Comparison of ENCODE assay signal across 7 mouse cellular contexts in genomic region chr2:131820088-131820675, GRCm38 (mm10). TPM values are rescaled to one million over a fixed set of nuclear protein-coding genes. Genes with fewer than 3 reads are reported as not detected.
DNase-seq lines count a peak whose midpoint lies in the region; ATAC-seq and TF ChIP-seq lines count a peak whose summit lies in the region.

No protein-coding gene starts in this region.

- H3K9ac ChIP-seq in heart, adult 2 months (ENCODE audit: low read depth, low read length): no peak overlapping the region
- no peak overlapping the region for H3K9ac ChIP-seq in limb, embryonic 12.5 days (replicated peaks)
- no peak overlapping the region for H3K9ac ChIP-seq in midbrain, embryonic 15.5 days

- TF ChIP-seq EP300 in heart, adult 2 months (IDR thresholded peaks at IDR 0.05; ENCODE audit: insufficient read depth, low read depth, low read length): no peak

- H3K9me3 ChIP-seq in embryonic facial prominence, embryonic 10.5 days: no peaks in the 10 kb centered on the region
- H3K9me3 ChIP-seq in limb, embryonic 12.5 days: no peaks in the 10 kb centered on the region
- H3K9me3 ChIP-seq in midbrain, embryonic 15.5 days: no peaks in the 10 kb centered on the region

- peak; percentile 88 for DNase-seq in adrenal gland, postnatal 14 days
- peak; percentile 83 for DNase-seq in embryonic facial prominence, embryonic 10.5 days (ENCODE audit: low spot score)
- DNase-seq in heart, adult 2 months: peak; percentile 74 to 85
- peak; percentile 86 for DNase-seq in kidney, adult 2 months
- DNase-seq in spleen, adult 2 months (ENCODE audit: low read depth in 1 of 2, low spot score in 2 of 2): peak; percentile 64 to 75

- peak; percentile 99 for TF ChIP-seq CTCF in heart, adult 2 months (IDR thresholded peaks at IDR 0.05)
- peak; percentile 62 for TF ChIP-seq CTCF in kidney, adult 2 months (conservative IDR thresholded peaks at IDR 0.05; ENCODE audit: insufficient read depth, insufficient read length, low read depth, low read length)
- peak; percentile 67; the same call in 1 of the 2 replicates for TF ChIP-seq CTCF in spleen, adult 2 months (IDR thresholded peaks at IDR 0.05; ENCODE audit: extremely low read depth, insufficient read depth, insufficient read length, insufficient replicate concordance)

- WGBS in embryonic facial prominence, embryonic 10.5 days: 25% methylated on average over 14 of the region's 14 CpGs
- 18% methylated on average over 14 of the region's 14 CpGs for WGBS in heart, adult 2 months
- 22% methylated on average over 14 of the region's 14 CpGs for WGBS in kidney, adult 2 months
- WGBS in limb, embryonic 12.5 days: 22% methylated on average over 14 of the region's 14 CpGs
- 22% methylated on average over 14 of the region's 14 CpGs for WGBS in midbrain, embryonic 15.5 days
- WGBS in spleen, adult 2 months: 16% methylated on average over 14 of the region's 14 CpGs

- H3K4me3 ChIP-seq in embryonic facial prominence, embryonic 10.5 days: peak overlapping the region; percentile 35; the same call in 1 of the 2 replicates
- H3K4me3 ChIP-seq in heart, adult 2 months: peak overlapping the region; percentile 30
- H3K4me3 ChIP-seq in kidney, adult 2 months (ENCODE audit: insufficient read depth, low read depth, low read length): no peak overlapping the region
- H3K4me3 ChIP-seq in limb, embryonic 12.5 days (replicated peaks): no peak overlapping the region
- H3K4me3 ChIP-seq in midbrain, embryonic 15.5 days: no peak overlapping the region
- H3K4me3 ChIP-seq in spleen, adult 2 months (ENCODE audit: extremely low read depth, insufficient read depth, insufficient read length): no peak overlapping the region

- peak overlapping the region; percentile 50 for H3K4me2 ChIP-seq in limb, embryonic 12.5 days
- peak overlapping the region; percentile 38 for H3K4me2 ChIP-seq in midbrain, embryonic 15.5 days

- 0 out of 2 replicates have a peak, but pooled peaks cover 4% of the 10 kb centered on the region for H3K4me1 ChIP-seq in embryonic facial prominence, embryonic 10.5 days
- H3K4me1 ChIP-seq in heart, adult 2 months (ENCODE audit: control insufficient read depth, insufficient read depth, low read length): no peaks in the 10 kb centered on the region; the same call in 1 of the 2 replicates
- H3K4me1 ChIP-seq in kidney, adult 2 months (ENCODE audit: control insufficient read depth, insufficient read depth, low read length): no peaks in the 10 kb centered on the region
- no peaks in the 10 kb centered on the region for H3K4me1 ChIP-seq in limb, embryonic 12.5 days (replicated peaks)
- H3K4me1 ChIP-seq in midbrain, embryonic 15.5 days: peaks cover 5% of the 10 kb centered on the region; the same call in 1 of the 2 replicates
- no peaks in the 10 kb centered on the region; the same call in 1 of the 2 replicates for H3K4me1 ChIP-seq in spleen, adult 2 months (ENCODE audit: control insufficient read depth, insufficient read depth, insufficient read length)

- H3K36me3 ChIP-seq in embryonic facial prominence, embryonic 10.5 days (replicated peaks): no peaks in the 10 kb centered on the region
- no peaks in the 10 kb centered on the region for H3K36me3 ChIP-seq in heart, adult 2 months (ENCODE audit: control insufficient read depth, insufficient read depth, low read length)
- H3K36me3 ChIP-seq in kidney, adult 2 months (ENCODE audit: control insufficient read depth, insufficient read depth, low read length): no peaks in the 10 kb centered on the region
- no peaks in the 10 kb centered on the region for H3K36me3 ChIP-seq in limb, embryonic 12.5 days
- no peaks in the 10 kb centered on the region for H3K36me3 ChIP-seq in midbrain, embryonic 15.5 days (replicated peaks)
- no peaks in the 10 kb centered on the region for H3K36me3 ChIP-seq in spleen, adult 2 months (ENCODE audit: control insufficient read depth, insufficient read depth, low read length)

- H3K79me2 ChIP-seq in heart, adult 2 months (replicated peaks; ENCODE audit: control insufficient read depth, insufficient read depth, low read length): no peaks in the 10 kb centered on the region

- H3K27me3 ChIP-seq in embryonic facial prominence, embryonic 10.5 days (replicated peaks; ENCODE audit: low read depth, poor library complexity, severe bottlenecking): no peaks in the 10 kb centered on the region
- H3K27me3 ChIP-seq in heart, adult 2 months (ENCODE audit: control insufficient read depth, insufficient read depth, low read length): no peaks in the 10 kb centered on the region
- H3K27me3 ChIP-seq in kidney, adult 2 months (replicated peaks; ENCODE audit: control insufficient read depth, insufficient read depth, low read length): no peaks in the 10 kb centered on the region
- no peaks in the 10 kb centered on the region; the same call in 1 of the 2 replicates for H3K27me3 ChIP-seq in limb, embryonic 12.5 days
- H3K27me3 ChIP-seq in midbrain, embryonic 15.5 days (replicated peaks): no peaks in the 10 kb centered on the region
- no peaks in the 10 kb centered on the region for H3K27me3 ChIP-seq in spleen, adult 2 months (ENCODE audit: control insufficient read depth, insufficient read depth, low read length)

- TF ChIP-seq POLR2A in heart, adult 2 months (IDR thresholded peaks at IDR 0.05; ENCODE audit: insufficient read depth, low read depth, low read length): no peak
- no peak for TF ChIP-seq POLR2A in kidney, adult 2 months (IDR thresholded peaks at IDR 0.05; ENCODE audit: low read depth, low read length)
- no peak for TF ChIP-seq POLR2A in spleen, adult 2 months (IDR thresholded peaks at IDR 0.05; ENCODE audit: low read depth, low read length)

- intact Hi-C loops in heart, adult 2 months (cut with DNase I): loop anchor here (2.0 to 5.0 kb wide), 3 partner anchors 129 to 422 kb away; no protein-coding TSS in a partner anchor

- no peak overlapping the region for H3K27ac ChIP-seq in embryonic facial prominence, embryonic 10.5 days (replicated peaks)
- no peak overlapping the region for H3K27ac ChIP-seq in heart, adult 2 months
- no peak overlapping the region for H3K27ac ChIP-seq in kidney, adult 2 months (ENCODE audit: insufficient read depth, low read depth, low read length)
- H3K27ac ChIP-seq in limb, embryonic 12.5 days: no peak overlapping the region
- no peak overlapping the region for H3K27ac ChIP-seq in midbrain, embryonic 15.5 days
- H3K27ac ChIP-seq in spleen, adult 2 months (ENCODE audit: insufficient read depth, low read length): no peak overlapping the region

- ATAC-seq in limb, embryonic 12.5 days (ENCODE audit: insufficient number of reproducible peaks, insufficient read depth, low FRiP score, low TSS enrichment, low read depth): 0 out of 2 replicates have a peak, but pooled peaks have one; percentile 9
- ATAC-seq in midbrain, embryonic 15.5 days (replicated peaks): peak; percentile 67

RNA-seq across cellular contexts. Expression of gene Erv3, which starts 39.4 kb away (rescaled TPM):
- not detected in 2 replicates for total RNA-seq in adrenal gland, postnatal 14 days (2021)
- polyA plus RNA-seq in embryonic facial prominence, embryonic 10.5 days (2016; fragmentation: Nextera tagmentation; extraction: Ambion mirVana): not detected in 2 replicates
- total RNA-seq in heart, adult 2 months (2021): not detected
- not detected in 2 replicates for polyA plus RNA-seq in heart, adult 2 months (2012; rRNA removed)
- not detected in 2 replicates for polyA plus RNA-seq in kidney, adult 2 months (2012; rRNA removed)
- not detected in 2 replicates for polyA plus RNA-seq in limb, embryonic 12.5 days (2016; fragmentation: Nextera tagmentation; extraction: Ambion mirVana)
- not detected in 2 replicates for polyA plus RNA-seq in midbrain, embryonic 15.5 days (2015; fragmentation: Nextera tagmentation; extraction: Ambion mirVana)
- not detected in 2 replicates for polyA plus RNA-seq in spleen, adult 2 months (2012; rRNA removed)

Comparison
In these comparisons a context has a peak if more than half of its experiments do, and no peak if none do; other contexts are left out.
1. H3K4me3 ChIP-seq: peak in embryonic facial prominence, embryonic 10.5 days (single experiment) and heart, adult 2 months (single experiment); none in kidney, adult 2 months (single experiment), limb, embryonic 12.5 days (single experiment), midbrain, embryonic 15.5 days (single experiment) and spleen, adult 2 months (single experiment).
2. Peak in every context shown above with its lines, with median percentiles within 50 percentile points of each other: DNase-seq and CTCF ChIP-seq.